Mouse (Mus musculus): ENCODE measurements around the gene Trak1.

The Trak1 gene

DNA sequence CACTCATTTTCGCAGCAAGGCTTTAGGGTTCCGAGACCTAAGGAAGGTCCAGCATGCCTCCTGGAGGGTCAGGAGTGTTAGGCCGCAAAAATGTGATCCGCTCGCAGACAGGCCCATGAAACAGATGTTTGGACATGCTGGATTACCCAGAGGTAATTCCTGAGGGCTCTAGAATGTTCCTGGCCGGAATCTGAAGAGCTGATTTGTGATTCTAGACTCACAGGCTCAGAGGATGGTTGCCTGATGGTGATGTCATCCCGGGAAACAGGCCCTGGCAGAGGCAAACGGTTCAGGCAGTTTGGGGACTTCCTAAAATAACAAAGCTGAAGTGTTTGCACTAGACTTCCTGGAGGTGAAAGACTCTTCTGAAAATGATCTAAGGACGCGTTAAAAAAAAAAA, 50.7 kb downstream of the Trak1 start:
- DNase-seq (ENCODE audit: low spot score in 2 of 2) = peak; percentile 65 to 73

DNA sequence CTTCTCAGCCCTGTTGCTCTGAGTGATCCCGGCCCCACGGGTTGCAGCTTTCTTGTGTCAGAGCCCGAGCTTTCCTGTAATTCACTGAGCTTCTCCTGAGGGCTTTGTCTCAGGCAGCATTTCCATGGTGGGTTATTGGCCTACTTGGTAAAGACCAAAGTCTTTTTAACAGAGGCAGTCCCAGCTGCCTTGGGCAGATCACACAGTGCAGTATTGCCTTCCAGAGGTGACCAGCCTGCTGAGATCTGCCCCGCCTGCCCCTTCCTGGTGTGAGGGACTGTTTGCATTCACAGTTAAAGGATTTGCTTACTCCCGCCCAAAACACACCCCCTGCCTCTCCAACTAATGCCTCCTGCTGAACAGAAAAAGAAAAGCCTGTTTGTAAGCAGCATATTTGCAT, 51.2 kb downstream of the Trak1 start:
- DNase-seq (ENCODE audit: low spot score in 2 of 2) = no peak

DNA sequence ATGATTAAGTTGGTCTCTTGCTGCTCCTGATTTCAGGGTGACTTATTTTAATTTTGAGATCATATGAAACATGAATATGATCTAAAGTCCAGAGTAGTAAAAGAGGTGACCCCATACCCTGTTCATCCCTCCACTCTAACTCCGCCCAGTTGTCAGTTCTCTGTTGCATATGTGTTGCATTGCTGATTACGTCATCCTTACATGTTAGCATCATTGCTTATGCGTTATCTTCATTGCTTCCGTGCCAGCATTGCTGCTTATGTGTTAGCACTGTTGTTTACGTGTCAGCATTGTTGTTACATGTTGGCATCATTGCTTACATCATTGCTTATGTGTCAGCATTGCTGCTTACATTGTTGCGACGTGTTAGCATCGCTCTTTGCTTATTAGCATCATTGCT, 51.8 kb downstream of the Trak1 start:
- no peak for DNase-seq (ENCODE audit: low spot score in 2 of 2)

DNA sequence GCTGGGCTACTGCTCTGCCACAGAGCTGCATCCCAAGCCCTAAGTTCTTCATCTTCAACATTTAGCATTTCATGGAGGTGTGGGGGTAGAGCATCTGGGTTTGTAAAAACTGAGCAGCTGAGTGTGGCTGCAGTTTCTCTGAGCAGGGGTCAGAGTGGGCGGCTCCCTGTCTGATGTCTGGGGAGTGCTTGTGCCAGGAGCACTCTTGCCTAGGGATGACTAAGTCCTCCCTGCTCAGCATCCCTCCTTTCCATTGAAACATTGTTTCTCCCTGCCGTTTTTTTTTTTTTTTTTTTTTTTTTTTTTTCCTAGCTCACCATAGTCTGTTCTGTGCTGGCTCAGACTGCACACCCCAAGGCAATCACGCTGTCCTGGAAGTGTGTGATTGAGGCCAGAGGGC, 53.3 kb downstream of the Trak1 start:
- no peak for DNase-seq (ENCODE audit: low spot score in 2 of 2)

DNA sequence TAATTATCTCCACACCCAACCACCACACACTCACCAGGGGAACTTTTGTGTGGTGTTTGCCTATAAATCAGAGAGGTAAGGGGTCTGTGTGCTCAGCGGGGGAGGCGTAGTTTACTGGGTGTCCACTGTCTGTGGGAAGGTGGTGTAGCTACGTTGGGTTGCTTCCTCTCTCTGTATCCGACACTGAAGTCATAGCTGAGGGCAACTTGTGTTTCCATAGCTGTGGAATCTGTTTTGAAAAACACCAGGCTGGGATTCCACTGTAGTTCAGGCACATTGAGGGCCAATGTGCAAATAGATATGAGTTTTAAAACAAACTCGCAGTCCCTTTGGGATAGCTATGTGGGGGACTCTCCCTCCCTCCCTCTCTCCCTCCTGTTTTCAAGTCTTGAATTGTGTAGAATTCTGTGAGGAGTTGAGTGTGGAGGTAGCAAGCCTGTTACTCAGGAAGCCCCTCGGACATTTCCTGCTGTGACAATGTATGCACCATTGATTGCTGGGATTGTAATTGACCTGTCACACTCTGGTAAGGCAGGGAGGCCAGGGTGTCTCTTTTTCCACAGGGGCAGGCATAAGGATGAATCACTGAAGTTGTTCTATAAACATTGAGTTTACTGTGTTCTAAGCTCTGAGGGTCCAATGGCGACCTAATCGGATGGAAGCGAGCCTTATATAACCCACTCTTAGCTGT, 54.2 kb downstream of the Trak1 start:
- no peak for DNase-seq (ENCODE audit: low spot score in 2 of 2)

DNA sequence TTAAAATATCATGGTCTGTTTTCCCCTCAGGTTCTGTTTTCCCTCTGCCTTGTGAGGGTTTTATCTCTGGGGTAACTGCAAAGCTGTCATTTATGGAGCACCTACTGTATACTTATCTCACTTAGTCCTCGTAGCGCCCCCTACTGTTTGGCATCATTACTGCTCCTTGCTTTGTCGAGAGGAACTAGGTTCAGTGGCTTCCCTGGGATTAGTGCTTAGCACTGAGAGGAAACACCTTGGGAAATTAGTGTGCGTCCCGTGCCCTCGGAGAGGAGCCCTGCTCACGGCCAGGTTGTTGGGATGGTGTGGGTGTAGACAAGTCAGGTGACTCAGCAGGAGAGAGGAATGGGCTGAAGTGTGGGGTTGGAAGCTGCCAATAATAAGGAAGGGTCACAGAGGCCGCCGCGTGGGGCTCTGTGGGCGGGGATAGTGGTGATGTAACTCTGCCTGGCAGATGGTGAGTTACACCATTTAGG, 54.9 kb downstream of the Trak1 start:
- DNase-seq (ENCODE audit: low spot score in 2 of 2) = no peak

DNA sequence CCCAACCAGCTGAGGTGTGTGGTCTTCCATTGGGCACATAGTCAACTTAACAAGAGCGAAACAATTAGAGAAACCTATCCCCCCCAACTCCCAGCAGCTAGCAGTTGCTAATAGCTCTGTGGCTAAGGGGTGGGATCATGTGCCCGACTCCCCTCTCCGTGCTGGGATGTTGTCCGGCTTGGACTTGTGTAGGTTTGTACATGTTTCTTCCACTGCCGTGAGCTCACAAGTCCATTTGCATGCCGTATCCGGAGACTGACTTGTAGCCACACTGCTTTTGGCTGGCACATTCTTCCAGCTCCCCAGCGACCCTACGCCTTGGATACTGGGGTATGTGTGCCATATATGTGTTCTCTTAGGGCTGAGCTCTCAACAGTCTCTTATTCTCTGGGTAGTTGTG, 55.4 kb downstream of the Trak1 start:
- no peak for DNase-seq (ENCODE audit: low spot score in 2 of 2)

DNA sequence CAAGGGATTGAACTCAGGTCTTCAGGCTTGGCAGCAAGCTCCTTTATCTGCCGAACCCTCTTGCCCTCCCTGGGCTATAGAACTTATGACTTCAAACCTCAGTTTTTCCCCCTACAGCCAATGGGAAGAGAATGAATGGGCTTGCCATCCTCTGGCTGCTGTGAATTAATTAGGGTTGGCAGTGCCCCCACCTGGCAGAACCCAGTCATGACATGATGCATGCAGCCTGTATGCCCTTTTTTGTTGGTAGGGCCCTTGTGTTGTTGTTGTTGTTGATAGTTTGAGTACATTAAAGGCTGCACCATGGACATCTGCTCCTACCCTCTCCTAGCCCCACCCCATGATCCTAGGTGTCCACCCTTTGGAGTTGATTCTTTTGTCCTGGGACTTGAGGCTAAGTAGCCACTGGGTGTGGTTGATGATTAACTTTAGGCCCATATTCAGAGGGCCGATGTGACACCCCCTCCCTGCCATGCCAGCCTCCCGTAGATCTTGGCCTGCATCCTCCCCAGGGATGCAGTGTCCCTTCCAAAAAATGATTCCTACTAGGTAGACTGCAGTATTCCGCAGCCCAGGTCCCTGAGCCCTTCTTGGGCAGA, 57.6 kb downstream of the Trak1 start:
- DNase-seq (ENCODE audit: low spot score in 2 of 2) = peak in 1 of 2 experiments; percentile 45

DNA sequence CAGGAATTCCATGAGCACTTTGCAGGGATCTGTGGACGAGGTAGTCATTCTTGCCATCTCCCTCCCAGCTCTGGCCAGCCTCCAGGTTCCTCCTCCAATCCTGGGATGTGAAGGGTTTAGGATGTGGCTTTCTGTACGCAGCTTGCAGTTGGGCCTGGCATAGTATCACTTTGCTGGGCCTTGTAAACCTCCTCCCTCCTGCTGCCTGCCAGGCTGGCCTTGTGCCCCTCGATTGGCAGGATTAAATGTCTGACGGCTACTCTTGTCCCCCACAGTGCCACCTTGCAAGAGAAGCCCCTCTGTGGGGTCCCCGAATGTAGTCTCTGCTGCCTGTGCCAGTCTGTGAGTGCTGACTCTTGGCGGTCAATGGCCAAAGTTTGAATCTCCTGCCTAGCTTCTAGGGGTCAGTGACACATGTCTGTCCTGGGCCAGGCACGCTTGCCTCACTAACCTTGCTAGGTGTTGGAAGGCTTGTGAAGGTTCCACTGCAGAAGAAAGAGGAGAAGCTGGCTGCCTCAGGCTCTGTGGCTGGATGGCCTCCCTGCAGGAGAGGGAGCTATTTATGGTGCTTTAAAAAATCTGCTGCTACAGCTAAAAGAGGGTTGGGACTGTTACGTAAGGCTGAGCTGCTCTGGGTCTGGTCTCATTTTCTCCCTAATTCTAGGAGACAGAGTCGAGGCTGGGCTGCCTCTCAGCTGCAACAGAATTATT, 58.3 kb downstream of the Trak1 start:
- DNase-seq (ENCODE audit: low spot score in 2 of 2) = peak; percentile 83 to 84

DNA sequence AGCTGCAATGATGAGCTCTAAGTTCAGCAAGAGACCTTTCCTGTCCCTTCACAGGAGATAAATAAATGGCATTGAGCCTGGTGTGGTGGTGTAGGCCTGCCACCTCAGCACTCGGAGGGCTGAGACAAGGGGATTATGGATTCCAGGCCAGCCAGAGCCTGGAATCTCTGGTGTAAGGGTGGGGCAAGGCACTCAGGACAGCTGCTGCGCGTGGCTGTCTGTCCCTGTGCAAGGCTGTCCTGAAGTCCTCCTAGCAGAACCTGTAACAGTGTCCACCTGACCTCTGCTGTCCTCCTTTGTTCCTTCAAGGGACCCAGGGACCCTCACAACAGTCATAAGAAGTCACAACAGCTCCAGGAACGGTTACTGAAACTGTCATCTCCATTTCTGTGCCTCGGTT, 59.8 kb downstream of the Trak1 start:
- no peak for DNase-seq (ENCODE audit: low spot score in 2 of 2)

DNA sequence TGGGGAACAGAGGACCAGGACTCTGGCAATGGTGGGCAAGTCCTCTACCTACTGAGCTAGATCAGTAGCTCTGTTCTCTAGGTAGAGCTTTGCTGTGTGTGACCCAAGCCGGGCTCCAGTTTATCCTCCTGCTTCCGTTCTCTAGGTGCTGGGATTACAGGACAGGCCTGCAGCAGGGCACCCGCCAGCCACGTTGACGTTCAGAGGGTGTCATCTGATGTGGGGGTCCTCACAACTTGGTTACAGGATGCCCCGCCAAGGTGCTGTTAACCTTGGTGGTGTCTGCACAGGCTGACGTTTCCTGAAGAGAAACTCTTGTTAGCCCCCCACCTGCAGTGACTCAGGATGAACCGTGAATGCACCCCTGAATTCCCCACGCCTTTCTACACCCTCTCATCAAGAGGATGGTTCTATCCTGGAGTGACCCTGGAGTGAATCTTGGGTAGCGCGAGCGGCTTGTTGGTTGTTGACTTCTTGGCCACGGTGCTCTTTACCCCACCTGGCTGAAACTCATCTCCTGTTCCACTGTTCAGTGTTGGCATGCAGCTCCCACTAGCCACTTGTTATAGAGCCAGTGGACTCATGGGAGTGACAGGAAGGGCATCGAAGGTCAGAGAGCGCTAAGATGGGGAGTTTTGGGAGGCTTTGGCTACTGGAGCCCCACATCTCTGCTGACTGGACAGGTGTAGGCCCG, 60.4 kb downstream of the Trak1 start:
- DNase-seq (ENCODE audit: low spot score in 2 of 2) = no peak

DNA sequence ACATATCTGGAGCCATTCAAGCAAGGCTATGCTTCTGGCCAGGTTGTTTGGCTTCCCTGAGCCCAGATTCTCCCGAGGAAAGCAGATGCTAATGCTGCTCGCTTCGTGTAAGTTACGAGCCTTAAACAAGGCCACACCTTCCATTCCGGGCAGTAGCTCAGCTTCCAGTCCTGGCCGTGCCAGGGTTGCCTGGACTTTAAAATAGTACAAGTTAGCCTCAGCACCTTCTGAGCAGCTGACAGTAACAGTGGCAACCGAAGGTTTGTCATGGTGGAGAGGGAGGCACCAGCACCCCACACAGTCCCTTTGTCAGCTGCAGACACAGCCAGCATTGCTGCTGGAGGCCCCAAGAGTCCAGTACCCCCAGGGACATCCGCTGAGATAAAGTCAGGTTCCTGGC, 61.1 kb downstream of the Trak1 start:
- DNase-seq (ENCODE audit: low spot score in 2 of 2) = no peak

DNA sequence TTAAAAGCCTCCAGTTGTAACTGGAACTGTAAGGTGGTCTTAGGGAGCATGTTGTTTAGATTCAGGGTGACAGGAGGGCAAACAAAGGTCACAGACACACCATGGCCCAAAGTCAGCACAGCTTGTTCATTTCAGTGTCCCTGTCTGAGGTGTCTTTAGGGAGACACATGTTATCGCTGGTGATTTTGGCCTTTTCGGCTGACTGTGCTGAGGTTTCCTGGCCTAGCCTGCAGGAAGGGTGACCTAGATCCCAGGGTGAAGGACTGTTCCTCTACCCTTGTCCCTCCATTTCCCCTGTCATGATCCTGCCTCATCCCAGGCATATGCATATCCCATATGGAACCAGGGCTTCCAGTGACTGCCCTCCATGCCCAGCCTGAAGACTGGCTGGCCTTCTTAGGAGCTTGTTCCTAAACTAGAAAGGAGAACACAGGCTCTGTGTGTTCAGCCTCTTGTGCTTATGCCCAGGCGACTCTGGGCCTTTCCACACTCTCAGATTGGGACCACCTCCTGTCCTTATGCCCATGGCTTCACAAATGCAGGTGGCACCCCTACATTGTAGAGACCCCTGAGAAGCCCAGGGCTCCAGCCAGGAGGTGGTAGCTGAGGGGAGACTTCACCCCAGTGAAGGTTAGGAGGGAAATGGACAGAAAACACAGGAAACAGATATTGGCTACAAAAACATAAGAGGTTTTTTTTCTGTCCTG, 62.1 kb downstream of the Trak1 start:
- DNase-seq (ENCODE audit: low spot score in 2 of 2) = no peak

DNA sequence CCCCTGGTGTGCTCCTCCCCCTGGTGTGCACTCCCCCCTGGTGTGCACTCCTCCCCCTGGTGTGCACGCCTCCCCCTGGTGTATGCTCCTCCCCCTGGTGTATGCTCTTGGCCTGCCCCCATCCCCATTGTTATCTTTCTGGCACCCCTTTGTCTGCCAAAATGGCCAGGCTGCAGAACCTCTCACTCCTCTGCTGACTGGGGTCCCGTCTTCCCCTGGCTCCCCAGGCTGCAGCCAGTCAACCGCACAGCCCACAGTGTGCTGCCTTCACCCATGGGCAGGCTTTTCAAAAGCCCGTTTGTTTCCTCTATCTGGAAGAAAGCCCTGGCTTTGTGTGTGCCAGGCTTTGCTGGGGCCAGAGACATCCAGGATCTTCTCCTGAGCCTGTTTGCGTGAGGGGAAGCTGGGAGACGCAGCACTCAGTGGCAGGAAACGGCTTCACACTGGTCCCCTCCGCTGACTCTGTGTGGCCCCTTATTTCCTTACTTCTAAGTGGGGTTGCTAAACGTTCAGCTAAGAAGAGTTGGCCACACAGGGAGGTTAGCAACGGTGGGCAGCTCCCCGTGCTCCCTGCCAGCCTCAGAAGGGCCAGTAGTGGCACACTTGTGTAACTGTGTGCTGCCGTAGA, 63.1 kb downstream of the Trak1 start:
- DNase-seq (ENCODE audit: low spot score in 2 of 2) = peak; percentile 81 to 86

DNA sequence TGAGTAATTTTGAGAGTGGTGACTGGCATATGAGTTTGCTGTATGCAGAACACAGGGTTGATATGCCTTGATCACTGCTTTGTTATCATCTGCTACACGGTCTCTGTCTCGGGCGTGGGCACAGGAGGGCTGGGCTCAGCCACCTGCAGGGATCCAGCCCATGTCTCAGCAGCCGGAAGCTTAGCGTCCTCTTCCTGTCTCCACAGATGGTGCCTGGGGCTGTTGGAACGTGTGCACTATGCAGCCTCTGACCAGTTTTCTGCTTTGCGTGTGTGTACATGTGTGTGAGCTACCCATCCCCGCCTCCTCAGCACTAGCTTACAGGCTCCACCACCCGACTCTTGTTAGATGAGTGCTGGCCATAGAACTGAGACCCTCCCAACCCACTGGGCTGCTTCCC, 63.7 kb downstream of the Trak1 start:
- DNase-seq (ENCODE audit: low spot score in 2 of 2) = no peak

DNA sequence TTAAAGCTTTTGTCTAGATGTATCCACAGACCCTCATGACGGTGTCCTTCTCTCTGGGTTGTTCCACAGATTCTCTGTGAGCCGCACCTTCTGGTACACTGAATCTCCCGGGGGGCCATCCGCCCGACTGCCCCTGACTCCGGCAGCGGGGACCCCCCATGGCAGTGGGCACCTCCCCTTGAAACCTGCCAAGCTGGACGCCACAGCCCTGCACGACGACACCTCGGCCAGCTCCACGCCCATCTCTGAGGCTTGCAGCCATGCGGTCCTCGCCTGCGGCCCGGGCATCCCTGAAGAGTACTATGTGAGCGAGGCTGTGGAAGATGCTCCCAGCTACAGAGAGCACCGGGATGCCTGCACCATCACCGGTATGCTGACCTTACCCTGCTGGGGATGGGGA, 66.6 kb downstream of the Trak1 start:
- no peak for DNase-seq (ENCODE audit: low spot score in 2 of 2)

DNA sequence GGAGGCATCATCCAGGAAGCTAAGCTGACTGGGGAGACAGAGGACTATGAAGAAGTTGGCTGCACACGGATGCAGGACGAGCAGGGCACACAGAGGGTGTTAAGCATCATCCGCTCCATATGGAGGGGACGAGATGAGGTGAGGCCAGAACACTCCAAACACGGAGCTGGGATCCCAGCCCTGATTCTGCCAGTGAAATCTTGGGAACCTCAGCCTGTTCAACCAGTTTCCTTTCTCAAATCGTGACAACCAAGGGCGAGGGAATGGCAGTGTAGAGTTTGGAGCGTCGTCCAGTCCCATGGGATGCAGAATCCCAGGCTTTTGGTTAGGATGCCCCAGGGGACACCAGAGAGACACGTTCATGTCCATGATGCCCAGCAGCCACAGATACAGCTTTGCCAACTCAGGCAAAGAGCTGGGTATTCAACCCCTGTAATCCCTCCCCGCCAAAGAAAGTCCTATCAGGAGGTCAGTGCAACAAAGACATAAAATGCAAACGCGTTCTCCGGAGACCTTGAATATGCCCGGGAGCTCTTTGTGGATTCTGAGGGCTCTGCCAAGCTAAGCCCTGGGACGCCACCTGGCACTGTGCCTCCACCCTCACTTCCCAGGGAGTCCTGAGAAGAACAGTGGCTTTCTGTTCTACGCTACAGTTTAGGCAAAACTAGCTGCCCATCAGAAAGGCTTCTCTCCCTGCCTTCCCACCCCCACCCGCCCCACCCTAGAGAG, 69.0 kb downstream of the Trak1 start:
- peak; percentile 90 to 91 for DNase-seq (ENCODE audit: low spot score in 2 of 2)

DNA sequence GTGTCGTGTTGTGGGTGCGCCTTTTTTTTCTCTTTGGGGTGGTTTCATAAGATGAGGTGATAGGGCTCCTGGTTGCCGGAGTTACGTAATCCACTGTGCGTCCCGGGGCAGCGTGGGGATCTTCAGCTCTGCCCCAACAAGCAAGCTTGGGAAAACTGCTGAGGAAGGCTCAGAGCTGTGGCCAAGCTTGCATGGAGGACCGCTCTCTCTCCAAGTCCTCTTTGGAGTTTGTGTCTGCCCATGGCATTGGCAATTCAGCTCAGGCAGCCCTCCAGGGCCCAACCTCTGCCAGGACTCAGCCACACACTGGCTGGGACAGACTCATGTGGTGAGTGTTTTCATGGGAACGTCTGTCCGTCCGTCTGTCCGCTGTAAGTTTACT, 69.6 kb downstream of the Trak1 start:
- peak; percentile 82 to 84 for DNase-seq (ENCODE audit: low spot score in 2 of 2)

DNA sequence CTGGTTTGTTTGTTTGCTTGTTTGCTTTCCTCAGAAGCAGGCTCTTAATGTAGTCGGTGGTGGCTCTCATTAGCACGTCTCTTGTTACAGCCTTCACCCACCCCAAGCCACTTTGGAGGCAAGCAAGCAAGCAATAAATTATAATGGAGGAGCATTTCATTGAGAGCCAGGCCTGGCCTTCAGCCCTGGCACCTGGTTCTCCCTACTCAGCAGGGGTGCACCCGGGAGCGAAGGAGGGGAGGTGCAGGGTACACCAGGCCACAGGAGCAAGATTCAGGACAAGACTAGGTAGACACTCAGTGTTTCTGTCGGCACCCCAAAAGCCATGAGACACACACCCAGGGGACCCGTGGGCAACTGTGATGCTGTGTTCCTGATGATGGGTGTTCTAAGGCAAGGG, 72.3 kb downstream of the Trak1 start:
- DNase-seq (ENCODE audit: low spot score in 2 of 2) = no peak

DNA sequence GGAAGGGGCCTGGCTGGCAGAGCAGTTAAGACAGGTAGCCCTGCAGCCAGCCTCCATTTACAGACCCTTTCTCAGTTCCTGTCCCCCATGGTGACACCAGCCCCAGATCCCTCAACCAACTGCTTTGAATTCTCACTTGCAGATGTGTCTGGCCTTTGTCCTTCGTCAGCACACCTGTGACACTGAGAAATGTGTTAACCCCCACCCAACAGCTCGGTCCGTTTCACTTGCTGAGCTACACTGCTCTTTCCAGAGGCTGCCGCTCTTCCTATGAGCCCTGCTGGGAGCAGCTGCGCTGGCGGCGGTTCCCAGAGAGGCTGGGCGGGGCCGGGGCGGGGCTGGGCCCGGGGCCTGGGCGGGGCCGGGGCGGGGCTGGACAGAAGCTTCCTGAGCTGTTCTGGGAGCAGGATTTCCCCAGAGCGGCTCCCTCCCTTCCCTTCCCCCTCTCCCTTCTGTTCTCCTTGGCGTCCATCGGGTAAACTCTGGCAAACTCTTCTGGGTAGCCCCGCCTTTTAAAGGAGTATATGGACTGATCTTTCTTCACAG, 74.1 kb downstream of the Trak1 start:
- DNase-seq (ENCODE audit: low spot score in 2 of 2) = peak; percentile 84 to 88
